Mouse (Mus musculus): Measurements from ENCODE around the gene Ppp1r14a.

Ppp1r14a gene

GRCm38 (mm10) chr7:29303738-29304462, 14.8 kb downstream of the Ppp1r14a start, which contains the start of gene Dpf1:
Dpf1 (plus strand) TSS chr7:29303951.
- peak; percentile 73 for DNase-seq (ENCODE audit: low read depth, low spot score)

- peak; percentile 48 for DNase-seq (ENCODE audit: low read depth, low spot score)
Observed at GRCm38 (mm10) chr7:29304463-29305262, 15.6 kb downstream of the Ppp1r14a start.

- DNase-seq (ENCODE audit: low read depth, low spot score): no peak
Observed at GRCm38 (mm10) chr7:29305263-29305988, 16.3 kb downstream of the Ppp1r14a start.

GRCm38 (mm10) chr7:29306108-29306507, 17.0 kb downstream of the Ppp1r14a start:
- DNase-seq (ENCODE audit: low read depth, low spot score): no peak

- DNase-seq (ENCODE audit: low read depth, low spot score): peak; percentile 58
Observed at GRCm38 (mm10) chr7:29306619-29307018, 17.5 kb downstream of the Ppp1r14a start.

GRCm38 (mm10) chr7:29307350-29308104, 18.4 kb downstream of the Ppp1r14a start:
- DNase-seq (ENCODE audit: low read depth, low spot score): peak; percentile 76

GRCm38 (mm10) chr7:29309221-29309721, 20.2 kb downstream of the Ppp1r14a start:
- DNase-seq (ENCODE audit: low read depth, low spot score): no peak

GRCm38 (mm10) chr7:29309749-29310148, 20.6 kb downstream of the Ppp1r14a start:
- no peak for DNase-seq (ENCODE audit: low read depth, low spot score)

GRCm38 (mm10) chr7:29313051-29313450, 23.9 kb downstream of the Ppp1r14a start:
- no peak for DNase-seq (ENCODE audit: low read depth, low spot score)

- no peak for DNase-seq (ENCODE audit: low read depth, low spot score)
Observed at GRCm38 (mm10) chr7:29313572-29314261, 24.6 kb downstream of the Ppp1r14a start.

- peak; percentile 40 for DNase-seq (ENCODE audit: low read depth, low spot score)
Observed at GRCm38 (mm10) chr7:29314844-29315628, 25.9 kb downstream of the Ppp1r14a start.

- no peak for DNase-seq (ENCODE audit: low read depth, low spot score)
Observed at GRCm38 (mm10) chr7:29316137-29316734, 27.1 kb downstream of the Ppp1r14a start.

- DNase-seq (ENCODE audit: low read depth, low spot score): peak; percentile 41
Observed at GRCm38 (mm10) chr7:29316976-29317375, 27.9 kb downstream of the Ppp1r14a start.

GRCm38 (mm10) chr7:29317558-29317957, 28.4 kb downstream of the Ppp1r14a start:
- no peak for DNase-seq (ENCODE audit: low read depth, low spot score)

- DNase-seq (ENCODE audit: low read depth, low spot score): no peak
Observed at GRCm38 (mm10) chr7:29318115-29318911, 29.2 kb downstream of the Ppp1r14a start.

GRCm38 (mm10) chr7:29319337-29320307, 30.5 kb downstream of the Ppp1r14a start:
- no peak for DNase-seq (ENCODE audit: low read depth, low spot score)

GRCm38 (mm10) chr7:29327087-29327486, 38.0 kb downstream of the Ppp1r14a start:
- no peak for DNase-seq (ENCODE audit: low read depth, low spot score)

Data from 3T3-L1 (cell line).